Mouse (Mus musculus): Measurements from ENCODE around the gene Camk2b.

GRCm38 (mm10) chr11:6064215-6065045, 1.7 kb downstream of the Camk2b start:
- TF ChIP-seq CTCF (IDR thresholded peaks at IDR 0.05; ENCODE audit: borderline replicate concordance, insufficient read depth, low read length), result no peak
- no peak for TF ChIP-seq POLR2A (IDR thresholded peaks at IDR 0.05; ENCODE audit: low read depth, low read length)

All from embryonic fibroblast, embryonic 13.5 days (primary cell).